Mouse (Mus musculus) ES-Bruce4 (cell line): ENCODE measurements around the gene Eif4a1. TPM values are rescaled to one million over a fixed set of nuclear protein-coding genes. Genes with fewer than 3 reads are reported as not detected.

Experiments
- H3K27ac ChIP-seq: 2 replicates; pipeline ENCODE4 v1.5.1; 2012; ENCODE audit warnings: low read length, inconsistent platforms; ENCODE audit not compliant: insufficient read depth
- H3K27me3 ChIP-seq: 2 replicates; pipeline ENCODE4 v1.6.1; 2012; ENCODE audit warnings: mild to moderate bottlenecking, low read length, inconsistent platforms; ENCODE audit not compliant: control insufficient read depth, poor library complexity, insufficient read depth, severe bottlenecking
- H3K36me3 ChIP-seq: 2 replicates; pipeline ENCODE4 v1.6.1; 2012; ENCODE audit warnings: inconsistent platforms, mild to moderate bottlenecking, low read length, moderate library complexity; ENCODE audit not compliant: control insufficient read depth, poor library complexity, insufficient read depth, severe bottlenecking
- H3K4me1 ChIP-seq: one replicate; pipeline ENCODE4 v1.8.1; 2011; ENCODE audit warnings: low read length; ENCODE audit not compliant: control insufficient read depth, insufficient read depth
- H3K4me3 ChIP-seq: 2 replicates; pipeline ENCODE4 v1.5.1; 2011; ENCODE audit warnings: low read depth, mild to moderate bottlenecking, low read length
- H3K9ac ChIP-seq: 2 replicates; pipeline ENCODE4 v1.6.1; 2012; ENCODE audit warnings: low read depth, mild to moderate bottlenecking, inconsistent platforms; ENCODE audit not compliant: poor library complexity, severe bottlenecking
- H3K9me3 ChIP-seq: replicated peaks from 2 replicates; pipeline ENCODE4 v1.6.1; 2012; ENCODE audit warnings: mild to moderate bottlenecking, low read length, inconsistent platforms; ENCODE audit not compliant: control insufficient read depth, poor library complexity, insufficient read depth, severe bottlenecking
- CTCF ChIP-seq: IDR thresholded peaks from one replicate; pipeline ENCODE4 v1.8.1; 2011; ENCODE audit warnings: low read depth, low read length
- EP300 ChIP-seq: IDR thresholded peaks from 2 replicates; pipeline ENCODE4 v1.6.1; 2011; ENCODE audit warnings: low read depth, low read length; ENCODE audit not compliant: insufficient read depth
- POLR2A ChIP-seq: IDR thresholded peaks from one replicate; pipeline ENCODE4 v1.8.1; 2011; ENCODE audit warnings: low read length; ENCODE audit not compliant: insufficient read depth
- polyA plus RNA-seq: library from polyadenylated mRNA; stranded (reverse); fragments of >200 nt; gene quantifications from 2 replicates; pipeline ENCODE4 v1.2.4, GENCODE M21; 2011; ENCODE audit warnings: low read depth; ENCODE audit not compliant: missing spikeins, insufficient read depth, insufficient read length

The Eif4a1 gene
- polyA plus RNA-seq, 1 experiment, result 1,464 TPM

DNA sequence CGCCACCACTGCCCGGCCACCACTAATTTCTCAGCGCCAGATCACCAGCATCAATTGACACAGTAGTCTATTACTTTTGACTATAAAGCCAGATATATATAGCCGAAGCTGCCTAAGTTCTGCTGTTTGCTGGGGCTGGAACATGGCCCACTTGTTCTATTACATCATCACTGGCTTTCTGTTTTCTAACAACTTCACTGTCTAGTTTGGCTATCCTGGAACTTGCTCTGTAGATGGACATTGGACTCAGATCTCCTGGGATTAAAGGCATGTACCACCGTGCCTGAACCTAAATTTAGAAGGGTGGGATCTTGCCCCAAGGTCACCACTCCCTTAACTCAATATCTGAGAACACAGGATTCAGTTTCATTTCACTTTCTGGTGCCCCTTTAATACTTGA lies 26.4 kb downstream of the Eif4a1 start:
- no peak overlapping the region for H3K9ac ChIP-seq
- no peak for TF ChIP-seq CTCF
- TF ChIP-seq EP300, result no peak
- TF ChIP-seq POLR2A, result no peak
- no peaks in the 10 kb centered on the region for H3K9me3 ChIP-seq
- H3K27me3 ChIP-seq, result no peaks in the 10 kb centered on the region
- no peak overlapping the region for H3K27ac ChIP-seq
- H3K4me1 ChIP-seq, result no peaks in the 10 kb centered on the region
- H3K4me3 ChIP-seq, result no peak overlapping the region
- H3K36me3 ChIP-seq, result peaks cover 88% of the 10 kb centered on the region

DNA sequence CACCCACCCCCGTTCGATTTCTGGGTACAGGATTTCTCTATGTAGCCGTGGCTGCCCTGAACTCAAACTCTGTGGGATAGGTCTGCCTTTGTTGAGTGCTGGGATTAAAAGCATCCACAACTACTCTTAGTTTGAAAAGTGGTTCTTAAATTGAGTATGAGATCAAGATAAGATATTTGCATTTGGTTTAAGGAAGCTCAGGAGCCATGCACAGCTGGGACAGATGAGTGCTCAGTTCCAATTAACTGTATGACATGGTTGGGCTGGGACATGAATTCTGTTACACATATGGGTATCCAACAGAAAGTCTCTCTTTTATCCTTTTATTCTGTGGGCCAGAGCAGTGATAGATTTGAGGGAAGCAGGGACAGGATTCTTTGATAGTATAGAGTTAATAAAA lies 36.8 kb downstream of the Eif4a1 start:
- Histone ChIP-seq H3K4me1 (no peaks in the 10 kb centered on the region), H3K27ac (no peak overlapping the region), H3K9ac (peak overlapping the region; percentile 33), H3K4me3 (no peak overlapping the region), H3K27me3 (no peaks in the 10 kb centered on the region), H3K9me3 (no peaks in the 10 kb centered on the region), H3K36me3 (peaks cover 49% of the 10 kb centered on the region)
- TF ChIP-seq CTCF (no peak), POLR2A (no peak), EP300 (no peak)

GRCm38 (mm10) chr11:69633128-69633866 lies 38.9 kb downstream of the Eif4a1 start:
- no peak for TF ChIP-seq EP300
- no peak for TF ChIP-seq CTCF
- TF ChIP-seq POLR2A, result no peak
- Histone ChIP-seq H3K36me3 (peaks cover 32% of the 10 kb centered on the region), H3K27me3 (no peaks in the 10 kb centered on the region), H3K9ac (peak overlapping the region; percentile 96), H3K4me1 (no peaks in the 10 kb centered on the region), H3K4me3 (peak overlapping the region; percentile 89), H3K9me3 (no peaks in the 10 kb centered on the region), H3K27ac (peak overlapping the region; percentile 39)

DNA sequence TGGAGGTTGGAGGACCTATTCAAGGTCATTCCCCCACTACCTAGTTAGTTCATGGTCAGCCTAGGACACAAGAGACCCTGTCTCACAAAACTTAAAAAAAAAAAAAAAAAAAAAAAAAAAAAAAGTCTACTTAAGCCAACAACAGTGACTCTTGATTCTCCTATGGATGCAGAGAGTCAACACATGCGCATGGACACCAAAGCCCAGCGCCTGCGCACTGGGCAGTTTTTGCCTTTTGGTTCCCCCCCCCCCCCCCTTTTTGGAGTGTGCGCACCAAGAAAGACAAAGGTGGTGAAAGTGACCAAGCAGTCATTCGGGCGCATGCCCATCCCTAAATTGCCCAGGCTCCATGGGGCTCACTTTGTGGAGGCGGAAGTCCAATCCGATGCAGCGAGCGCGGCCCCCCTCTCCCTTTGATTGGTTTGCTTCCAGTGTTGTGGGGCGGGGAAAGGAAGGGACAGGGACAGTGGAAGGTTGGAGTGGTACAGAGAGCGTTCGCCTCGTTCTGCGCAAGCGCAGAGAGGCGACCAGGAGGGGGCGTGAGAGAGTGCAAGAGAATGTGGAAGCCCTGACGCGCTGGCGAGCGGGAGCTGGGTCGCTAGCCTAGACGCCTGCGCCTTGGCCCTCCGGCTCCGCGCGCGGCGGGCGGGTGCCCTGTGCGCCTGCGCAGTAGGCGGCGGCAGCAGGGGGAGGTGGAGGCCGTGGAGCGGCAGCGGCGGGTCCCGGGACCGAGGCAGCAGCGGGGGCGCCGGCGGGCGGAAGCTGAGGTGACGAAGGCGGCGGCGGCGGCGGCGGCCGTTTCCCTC lies 39.7 kb downstream of the Eif4a1 start, which contains the start of gene Fxr2:
TSS of gene Fxr2 (plus strand) at position 707 of the 806 bp plus-strand sequence.
- H3K27me3 ChIP-seq, result no peaks in the 10 kb centered on the region
- peak within 1 kb of the TSS; percentile 88 for H3K27ac ChIP-seq
- peak within 1 kb of the TSS; percentile 89 for H3K4me3 ChIP-seq
- no peaks in the 10 kb centered on the region for H3K9me3 ChIP-seq
- H3K9ac ChIP-seq, result peak within 1 kb of the TSS; percentile 96
- TF ChIP-seq EP300 (0 out of 2 replicates have a peak, but pooled peaks have one; percentile 27), CTCF (peak; percentile 72), POLR2A (peak; percentile 23)
- H3K4me1 ChIP-seq, result no peaks in the 10 kb centered on the region
- peaks cover 26% of the 10 kb centered on the region for H3K36me3 ChIP-seq

- H3K27ac ChIP-seq, result no peak overlapping the region
- TF ChIP-seq EP300 (no peak), POLR2A (no peak), CTCF (no peak)
- no peaks in the 10 kb centered on the region for H3K9me3 ChIP-seq
- H3K4me3 ChIP-seq, result no peak overlapping the region
- H3K9ac ChIP-seq, result no peak overlapping the region
- no peaks in the 10 kb centered on the region for H3K27me3 ChIP-seq
- H3K36me3 ChIP-seq, result 0 out of 2 replicates have a peak, but pooled peaks cover 3% of the 10 kb centered on the region
- no peaks in the 10 kb centered on the region for H3K4me1 ChIP-seq
Observed at GRCm38 (mm10) chr11:69629802-69630201, 42.4 kb downstream of the Eif4a1 start.
